Mouse (Mus musculus): ENCODE results near the gene Tcf20.
A peak's percentile ranks its signal among the peaks of the same experiment; 100 is the strongest.

Tcf20 gene

GRCm38 (mm10) chr15:82987732-82988112 is at the start of gene Tcf20:
TSS of gene Tcf20 (minus strand) at chr15:82987872.
- peak; percentile 93 for DNase-seq

- DNase-seq = no peak
Measured at GRCm38 (mm10) chr15:83036900-83037519, 49.3 kb upstream of the Tcf20 start.

GRCm38 (mm10) chr15:83036089-83036488 is 48.4 kb upstream of the Tcf20 start:
- peak; percentile 77 for DNase-seq

GRCm38 (mm10) chr15:83034275-83034977 is 46.8 kb upstream of the Tcf20 start:
- peak; percentile 83 for DNase-seq

GRCm38 (mm10) chr15:83032981-83033541 is 45.4 kb upstream of the Tcf20 start, which contains the start of gene Nfam1:
TSS of gene Nfam1 (minus strand) at chr15:83033306.
- peak; percentile 65 for DNase-seq

GRCm38 (mm10) chr15:83030884-83031283 is 43.2 kb upstream of the Tcf20 start:
- DNase-seq = no peak

- no peak for DNase-seq
Measured at GRCm38 (mm10) chr15:83029725-83030718, 42.4 kb upstream of the Tcf20 start.

GRCm38 (mm10) chr15:83026129-83026528 is 38.5 kb upstream of the Tcf20 start:
- no peak for DNase-seq

GRCm38 (mm10) chr15:83025041-83025760 is 37.5 kb upstream of the Tcf20 start:
- DNase-seq = no peak

- no peak for DNase-seq
Measured at GRCm38 (mm10) chr15:83022947-83023346, 35.3 kb upstream of the Tcf20 start.

- peak; percentile 90 for DNase-seq
Measured at GRCm38 (mm10) chr15:83010990-83011664, 23.5 kb upstream of the Tcf20 start.

GRCm38 (mm10) chr15:83010423-83010822 is 22.8 kb upstream of the Tcf20 start:
- no peak for DNase-seq

- peak; percentile 69 for DNase-seq
Measured at GRCm38 (mm10) chr15:83009532-83009931, 21.9 kb upstream of the Tcf20 start.

- DNase-seq = no peak
Measured at GRCm38 (mm10) chr15:83008761-83009423, 21.2 kb upstream of the Tcf20 start.

- DNase-seq = no peak
Measured at GRCm38 (mm10) chr15:83007346-83007920, 19.8 kb upstream of the Tcf20 start.

- peak; percentile 94 for DNase-seq
Measured at GRCm38 (mm10) chr15:83002665-83003548, 15.2 kb upstream of the Tcf20 start.

GRCm38 (mm10) chr15:82998811-82999221 is 11.1 kb upstream of the Tcf20 start:
- no peak for DNase-seq

- no peak for DNase-seq
Measured at GRCm38 (mm10) chr15:82996431-82996830, 8.8 kb upstream of the Tcf20 start.

- DNase-seq = peak; percentile 47
Measured at GRCm38 (mm10) chr15:82995239-82995638, 7.6 kb upstream of the Tcf20 start.

- DNase-seq = no peak
Measured at GRCm38 (mm10) chr15:82992911-82993310, 5.2 kb upstream of the Tcf20 start.
